Mouse (Mus musculus): ENCODE results near the gene Myh15.

DNA sequence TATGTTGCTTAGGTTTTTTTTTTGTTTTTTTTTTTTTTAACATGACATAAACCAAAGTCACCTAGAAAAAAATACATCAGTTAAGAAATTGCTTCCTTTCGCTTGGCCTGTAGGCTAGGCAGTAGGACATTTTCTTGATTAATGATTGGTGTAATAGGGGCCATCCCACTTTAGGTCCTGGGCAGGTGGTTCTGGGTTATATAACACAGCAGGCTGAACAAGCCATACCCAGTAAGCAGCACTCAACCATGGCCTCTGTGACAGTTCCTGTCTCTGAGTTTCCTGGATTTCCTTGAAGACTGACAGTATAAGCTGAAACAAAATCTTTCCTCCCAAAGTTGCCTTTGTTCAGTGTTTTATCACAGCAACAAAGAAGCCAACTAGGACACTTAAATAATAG is 117.8 kb downstream of the Myh15 start:
- no peak for TF ChIP-seq MYOG (IDR thresholded peaks at IDR 0.05; ENCODE audit: control insufficient read depth, extremely low read depth, insufficient read length)
- TF ChIP-seq CTCF (IDR thresholded peaks at IDR 0.05; ENCODE audit: control insufficient read depth, insufficient read depth, insufficient read length) = no peak
- TF ChIP-seq CEBPB (IDR thresholded peaks at IDR 0.05; ENCODE audit: low read depth) = no peak
